Mouse (Mus musculus) kidney, embryonic 16.5 days (tissue): ENCODE results near the gene Zfp423. TPM values are rescaled to one million over a fixed set of nuclear protein-coding genes. Genes with fewer than 3 reads are reported as not detected.

ENCODE experiments used
- ATAC-seq: fragments of 200-750 bp; cut with Nextera tagmentation; 2 replicates; pipeline ENCODE4 v1.8.0; 2017; ENCODE audit warnings: moderate TSS enrichment; ENCODE audit not compliant: low FRiP score, low TSS enrichment
- H3K27ac ChIP-seq: fragments of 300-500 bp; sonication (generic); 2 replicates; pipeline ENCODE4 v1.5.1; 2014; ENCODE audit warnings: low read length
- H3K27me3 ChIP-seq: fragments of 300-500 bp; sonication (generic); 2 replicates; pipeline ENCODE4 v1.6.1; 2014; ENCODE audit warnings: low read length, control low read depth, mixed read lengths; ENCODE audit not compliant: insufficient read depth
- H3K36me3 ChIP-seq: fragments of 300-500 bp; sonication (generic); 2 replicates; pipeline ENCODE4 v1.6.1; 2014; ENCODE audit warnings: low read length, control low read depth, mixed read lengths; ENCODE audit not compliant: insufficient read depth
- H3K4me1 ChIP-seq: fragments of 300-500 bp; sonication (generic); 2 replicates; pipeline ENCODE4 v1.6.1; 2014; ENCODE audit warnings: low read length, control low read depth, mixed read lengths; ENCODE audit not compliant: insufficient read depth
- H3K4me2 ChIP-seq: fragments of 300-500 bp; sonication (generic); replicated peaks from 2 replicates; pipeline ENCODE4 v1.6.1; 2014; ENCODE audit warnings: low read depth, low read length
- H3K4me3 ChIP-seq: fragments of 300-500 bp; sonication (generic); 2 replicates; pipeline ENCODE4 v1.5.1; 2014; ENCODE audit warnings: mild to moderate bottlenecking, low read length
- H3K9ac ChIP-seq: fragments of 300-500 bp; sonication (generic); replicated peaks from 2 replicates; pipeline ENCODE4 v1.6.1; 2014; ENCODE audit warnings: low read length
- H3K9me3 ChIP-seq: fragments of 300-500 bp; sonication (generic); 2 replicates; pipeline ENCODE4 v1.6.1; 2016; ENCODE audit warnings: low read length, control low read depth
- WGBS: fragments of 180-500 bp; shearing (Covaris S2); extraction: QIAGEN DNeasy Blood & Tissue Kit; methylation state at CpG from one replicate; pipeline ENCODE4 v1.1.7; 2014; 5-methylcytosine and 5-hydroxymethylcytosine counted together
- polyA plus RNA-seq: library from polyadenylated mRNA; unstranded; fragments of >200 nt; fragmentation: Nextera tagmentation; extraction: Ambion mirVana; gene quantifications from 2 replicates; pipeline ENCODE4 v1.2.1, GENCODE M21; 2015

Zfp423 gene
- polyA plus RNA-seq, 1 experiment from 2014 or later = 11.4 TPM

DNA sequence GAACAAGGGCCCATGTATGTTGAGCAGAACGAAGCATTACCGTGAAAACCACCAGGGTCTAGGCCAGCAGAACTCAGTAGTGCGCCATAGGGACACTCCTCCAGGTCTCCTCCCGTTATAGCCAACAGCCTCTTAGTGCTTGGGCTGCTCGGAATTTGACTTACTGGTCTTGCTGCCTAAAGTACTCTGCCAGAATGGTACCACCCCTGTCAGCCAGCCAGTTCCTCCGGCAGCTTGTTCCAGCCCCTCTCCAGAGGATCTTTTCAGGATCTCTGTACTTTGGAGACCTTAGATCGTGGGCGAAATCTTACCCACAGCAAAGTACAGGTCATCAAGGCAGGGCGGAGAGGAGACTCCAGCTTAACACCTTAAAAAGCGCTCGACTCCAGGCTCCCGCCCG lies 25.2 kb downstream of the Zfp423 start:
- Histone ChIP-seq H3K9ac (no peak overlapping the region), H3K4me2 (no peak overlapping the region), H3K27me3 (no peaks in the 10 kb centered on the region), H3K36me3 (no peaks in the 10 kb centered on the region), H3K4me1 (peaks cover 46% of the 10 kb centered on the region), H3K27ac (peak overlapping the region; percentile 31; the same call in 1 of the 2 replicates), H3K9me3 (no peaks in the 10 kb centered on the region), H3K4me3 (no peak overlapping the region)
- 48% methylated on average over 13 of the region's 13 CpGs for WGBS
- no peak for ATAC-seq

DNA sequence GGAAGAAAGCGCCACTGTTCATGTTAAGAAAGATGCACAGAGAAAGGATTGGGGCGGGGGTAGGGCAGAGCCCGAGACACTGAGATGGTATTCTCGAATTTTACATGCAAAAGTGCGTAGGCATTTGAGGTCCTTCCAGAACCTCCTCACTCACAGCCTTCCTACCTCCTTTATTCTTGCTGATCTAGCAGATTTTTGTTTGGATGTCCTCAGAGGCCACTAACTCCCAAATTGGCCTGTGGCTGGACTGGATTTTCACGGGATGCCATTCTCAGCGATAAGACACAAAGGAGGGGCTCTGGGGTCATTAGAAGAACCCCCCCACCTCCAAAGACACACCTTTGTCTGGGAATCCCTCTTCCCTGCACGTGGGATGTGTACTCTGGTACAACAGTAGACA lies 25.6 kb downstream of the Zfp423 start:
- no peak overlapping the region for H3K4me3 ChIP-seq
- H3K4me2 ChIP-seq = no peak overlapping the region
- peaks cover 45% of the 10 kb centered on the region for H3K4me1 ChIP-seq
- no peaks in the 10 kb centered on the region for H3K9me3 ChIP-seq
- H3K9ac ChIP-seq = no peak overlapping the region
- H3K27me3 ChIP-seq = no peaks in the 10 kb centered on the region
- H3K36me3 ChIP-seq = no peaks in the 10 kb centered on the region
- ATAC-seq = no peak
- WGBS = 51% methylated on average over 8 of the region's 8 CpGs
- H3K27ac ChIP-seq = no peak overlapping the region; the same call in 1 of the 2 replicates

DNA sequence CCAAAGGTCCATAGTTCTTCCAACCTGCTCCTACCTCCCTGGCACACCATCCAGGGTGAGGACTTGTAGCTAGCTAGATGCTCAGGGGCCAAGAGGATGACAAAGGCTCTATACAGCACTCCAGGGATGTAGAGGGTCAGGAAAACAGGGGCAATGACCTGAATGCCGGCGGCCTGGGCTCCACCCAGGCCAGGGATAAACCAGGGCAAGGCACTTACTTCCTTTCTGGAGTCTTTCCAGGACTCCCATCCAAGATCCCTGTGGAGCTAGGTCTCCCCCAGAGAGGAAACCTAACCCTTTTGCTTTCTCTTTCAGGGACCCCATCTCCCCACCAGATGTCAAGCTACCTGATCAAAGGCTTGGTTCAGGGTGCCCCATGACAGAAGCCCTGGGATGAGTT lies 30.5 kb downstream of the Zfp423 start:
- H3K4me3 ChIP-seq = no peak overlapping the region
- no peaks in the 10 kb centered on the region for H3K9me3 ChIP-seq
- peak; percentile 14; the same call in 1 of the 2 replicates for ATAC-seq
- no peaks in the 10 kb centered on the region for H3K27me3 ChIP-seq
- H3K9ac ChIP-seq = no peak overlapping the region
- WGBS = 26% methylated on average over 2 of the region's 2 CpGs
- H3K4me1 ChIP-seq = peaks cover 33% of the 10 kb centered on the region
- H3K27ac ChIP-seq = peak overlapping the region; percentile 63; the same call in 1 of the 2 replicates
- no peak overlapping the region for H3K4me2 ChIP-seq
- no peaks in the 10 kb centered on the region for H3K36me3 ChIP-seq

DNA sequence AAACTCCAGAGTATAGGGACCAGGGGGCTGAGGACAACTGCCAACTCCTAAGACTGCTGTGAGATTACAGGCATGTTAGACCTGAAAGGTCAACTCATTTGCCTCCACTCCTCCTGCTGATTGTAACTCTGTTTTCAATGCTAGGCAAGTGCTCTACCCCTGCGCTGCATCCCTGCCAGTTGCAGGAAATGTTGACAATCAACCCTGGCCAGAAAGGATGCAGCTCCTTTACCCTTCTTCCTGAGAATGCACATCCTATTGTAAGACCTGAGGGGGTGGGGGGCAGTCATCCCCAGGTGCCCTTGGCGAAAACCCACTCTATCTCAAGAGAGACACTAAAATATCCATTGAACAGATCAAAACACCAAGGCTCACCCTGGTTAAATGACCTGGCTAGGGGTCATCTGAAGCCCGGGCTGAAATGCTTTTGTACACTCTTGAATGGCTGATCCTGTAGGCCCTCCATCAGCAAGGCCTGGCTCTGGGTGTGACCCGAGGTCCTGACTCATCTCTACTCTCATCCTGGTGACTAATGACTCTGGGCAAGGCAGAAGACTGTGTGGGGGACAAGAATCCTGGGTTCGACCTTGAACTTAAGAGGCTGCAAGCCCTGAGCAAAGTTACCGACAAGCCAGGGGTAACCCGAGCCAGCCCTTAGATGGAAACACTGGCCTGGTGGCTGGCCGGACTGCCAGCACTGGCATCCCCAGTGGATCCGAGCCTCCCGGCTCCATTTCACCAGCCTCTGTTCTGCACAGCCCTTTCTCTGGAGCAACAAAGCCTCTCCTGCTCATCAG lies 32.2 kb downstream of the Zfp423 start:
- Histone ChIP-seq H3K4me3 (no peak overlapping the region), H3K27ac (peak overlapping the region; percentile 23), H3K9me3 (no peaks in the 10 kb centered on the region), H3K27me3 (no peaks in the 10 kb centered on the region), H3K36me3 (no peaks in the 10 kb centered on the region), H3K4me1 (peaks cover 28% of the 10 kb centered on the region), H3K9ac (no peak overlapping the region), H3K4me2 (no peak overlapping the region)
- 56% methylated on average over 10 of the region's 10 CpGs for WGBS
- ATAC-seq = 0 out of 2 replicates have a peak, but pooled peaks have one; percentile 13

DNA sequence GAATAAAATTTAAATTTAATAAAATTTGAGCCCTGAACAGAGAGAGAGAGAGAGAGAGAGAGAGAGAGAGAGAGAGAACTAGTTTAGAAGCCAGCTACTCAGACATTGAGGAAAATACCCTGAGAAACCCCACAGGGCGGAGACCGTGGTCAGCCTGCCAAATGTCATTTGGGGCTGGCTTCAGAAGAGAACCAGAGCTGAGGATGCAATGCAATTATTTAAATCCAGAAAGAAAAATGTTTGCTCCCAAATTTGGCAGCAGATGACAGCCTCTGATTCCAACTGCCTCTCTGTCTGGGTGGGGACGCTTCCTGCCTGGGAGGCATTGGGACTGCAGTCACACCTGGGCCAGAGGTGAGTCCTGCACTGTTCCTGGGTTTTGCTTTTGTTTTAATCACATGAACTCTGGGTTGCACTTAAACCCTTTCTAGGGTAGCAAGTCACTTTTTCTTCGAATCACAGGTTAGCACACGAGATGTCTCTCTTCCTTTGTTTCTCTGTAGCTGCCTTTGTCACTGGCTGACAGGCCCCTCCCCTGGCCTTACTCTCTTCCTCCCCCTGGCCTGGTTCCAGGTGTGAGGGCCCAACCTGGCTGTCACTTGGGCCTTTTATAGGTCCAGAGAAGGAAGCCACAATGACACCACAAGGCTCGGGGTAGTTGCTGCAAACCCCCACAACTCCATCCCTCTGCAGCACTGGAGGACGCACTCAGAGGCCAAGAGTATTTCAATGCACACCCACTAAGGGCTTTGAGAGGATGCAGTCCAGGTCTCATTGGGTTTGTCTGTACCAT lies 33.1 kb downstream of the Zfp423 start:
- H3K4me2 ChIP-seq = no peak overlapping the region
- no peaks in the 10 kb centered on the region for H3K36me3 ChIP-seq
- H3K9me3 ChIP-seq = no peaks in the 10 kb centered on the region
- WGBS = 74% methylated on average over 7 of the region's 7 CpGs
- H3K4me3 ChIP-seq = no peak overlapping the region
- H3K9ac ChIP-seq = no peak overlapping the region
- ATAC-seq = no peak
- H3K27ac ChIP-seq = 0 out of 2 replicates have a peak overlapping the region, but pooled peaks have one; percentile 23
- H3K27me3 ChIP-seq = no peaks in the 10 kb centered on the region
- peaks cover 29% of the 10 kb centered on the region for H3K4me1 ChIP-seq

DNA sequence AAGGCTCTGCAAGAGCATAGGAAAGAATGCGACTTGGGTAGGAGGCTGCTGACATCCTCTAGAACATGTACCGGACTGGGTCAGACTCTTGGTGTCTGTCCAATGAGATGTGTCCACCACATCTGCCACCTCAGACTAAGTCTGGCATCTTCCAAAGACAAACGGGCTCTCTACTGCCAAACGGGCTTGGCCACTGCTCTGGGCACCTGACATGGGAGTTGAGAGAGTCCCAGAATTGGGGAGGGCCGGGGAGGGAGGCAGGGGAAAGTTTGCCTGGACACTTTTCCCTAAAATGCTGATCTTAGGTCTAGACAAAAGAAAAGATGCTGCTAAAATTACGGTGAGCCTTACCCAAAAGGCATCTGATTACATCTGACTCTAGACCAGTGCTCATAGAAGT lies 36.5 kb downstream of the Zfp423 start:
- no peak overlapping the region for H3K4me2 ChIP-seq
- H3K27me3 ChIP-seq = no peaks in the 10 kb centered on the region
- H3K9me3 ChIP-seq = no peaks in the 10 kb centered on the region
- no peak overlapping the region for H3K4me3 ChIP-seq
- ATAC-seq = no peak
- no peaks in the 10 kb centered on the region for H3K36me3 ChIP-seq
- H3K9ac ChIP-seq = no peak overlapping the region
- H3K27ac ChIP-seq = no peak overlapping the region
- WGBS = 70% methylated on average over 6 of the region's 6 CpGs
- H3K4me1 ChIP-seq = peaks cover 29% of the 10 kb centered on the region

DNA sequence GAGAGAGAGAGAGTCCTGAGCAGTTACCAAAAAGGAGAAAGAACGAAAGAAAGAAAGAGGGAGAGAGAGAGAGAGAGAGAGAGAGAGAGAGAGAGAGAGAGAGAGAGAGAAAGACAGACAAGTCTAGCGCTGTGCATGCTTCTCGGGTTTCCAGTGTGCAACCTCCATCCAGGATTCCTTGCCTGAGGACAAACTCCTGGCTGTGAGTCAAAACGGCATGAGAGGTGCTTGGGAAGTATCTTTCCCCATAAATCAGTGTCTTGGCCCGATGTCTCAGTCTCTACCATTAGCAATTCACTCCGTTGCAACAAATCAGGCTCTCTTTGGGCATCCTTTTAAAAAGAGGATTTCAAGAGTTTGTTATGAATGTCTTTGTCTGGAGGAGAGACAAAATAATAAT lies 36.9 kb downstream of the Zfp423 start:
- no peak overlapping the region for H3K4me2 ChIP-seq
- 18% methylated on average over 6 of the region's 6 CpGs for WGBS
- no peak overlapping the region for H3K27ac ChIP-seq
- no peaks in the 10 kb centered on the region for H3K36me3 ChIP-seq
- H3K27me3 ChIP-seq = no peaks in the 10 kb centered on the region
- H3K4me1 ChIP-seq = peaks cover 33% of the 10 kb centered on the region
- no peaks in the 10 kb centered on the region for H3K9me3 ChIP-seq
- H3K9ac ChIP-seq = no peak overlapping the region
- ATAC-seq = no peak
- H3K4me3 ChIP-seq = no peak overlapping the region

DNA sequence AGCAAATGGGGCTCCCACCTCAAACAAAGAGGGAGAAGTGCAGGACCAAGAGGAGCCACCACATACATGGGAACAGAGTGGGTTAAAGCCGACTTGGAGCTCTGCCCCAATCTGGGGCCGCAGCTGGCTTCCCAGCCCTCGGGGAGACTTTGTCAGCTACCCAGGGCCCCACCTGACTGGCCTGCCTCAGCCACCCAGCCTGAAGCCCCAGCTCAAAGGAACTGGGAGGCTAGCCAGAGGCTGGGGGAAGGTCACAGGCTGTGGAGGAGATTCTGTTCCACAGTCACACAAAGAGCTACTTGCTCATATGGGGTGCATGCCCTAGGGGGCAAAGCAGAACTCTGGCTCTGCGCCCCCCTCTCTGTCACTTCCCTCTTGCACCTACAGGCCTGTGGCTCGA lies 41.4 kb downstream of the Zfp423 start:
- Histone ChIP-seq H3K4me3 (no peak overlapping the region), H3K27me3 (no peaks in the 10 kb centered on the region), H3K4me1 (peaks cover 48% of the 10 kb centered on the region), H3K4me2 (no peak overlapping the region), H3K27ac (no peak overlapping the region), H3K9me3 (no peaks in the 10 kb centered on the region), H3K36me3 (no peaks in the 10 kb centered on the region), H3K9ac (no peak overlapping the region; the same call in 1 of the 2 replicates)
- 41% methylated on average over 5 of the region's 5 CpGs for WGBS
- ATAC-seq = no peak

DNA sequence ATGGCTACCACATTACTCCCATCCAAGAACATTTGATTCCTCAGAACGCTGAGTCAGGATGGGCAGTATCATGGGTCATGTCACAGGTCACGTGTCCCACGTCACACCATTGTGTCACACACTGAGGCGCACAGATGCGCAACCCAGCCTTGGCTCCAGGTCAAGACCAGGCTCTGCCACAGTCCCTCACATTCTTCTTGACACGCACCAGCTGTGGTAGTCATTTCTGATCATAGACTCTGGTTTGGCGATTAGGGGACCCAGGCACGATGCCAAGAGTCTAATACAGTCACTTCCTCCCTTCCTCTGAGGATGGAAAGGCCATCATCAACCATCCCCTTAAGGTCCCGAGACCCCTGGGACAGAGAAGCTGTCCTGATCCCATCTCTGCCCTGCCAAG lies 43.6 kb downstream of the Zfp423 start:
- H3K4me2 ChIP-seq = no peak overlapping the region
- H3K4me3 ChIP-seq = no peak overlapping the region
- H3K27me3 ChIP-seq = no peaks in the 10 kb centered on the region
- 57% methylated on average over 9 of the region's 9 CpGs for WGBS
- no peak for ATAC-seq
- H3K9ac ChIP-seq = no peak overlapping the region
- no peaks in the 10 kb centered on the region for H3K36me3 ChIP-seq
- H3K27ac ChIP-seq = no peak overlapping the region
- no peaks in the 10 kb centered on the region for H3K9me3 ChIP-seq
- peaks cover 62% of the 10 kb centered on the region for H3K4me1 ChIP-seq
